Mouse (Mus musculus): ENCODE measurements around the gene Gnb1l. TPM values are rescaled to one million over a fixed set of nuclear protein-coding genes. Genes with fewer than 3 reads are reported as not detected.

Gnb1l gene
- total and polyA plus RNA-seq, 2 experiments from 2014 or later: 2.2 to 8.5 TPM

- H3K4me1 ChIP-seq (ENCODE audit: control insufficient read depth, insufficient read depth): peaks cover 9% of the 10 kb centered on the region; the same call in 1 of the 2 replicates
- no peak for DNase-seq (ENCODE audit: low spot score)
- peaks cover 9% of the 10 kb centered on the region for H3K36me3 ChIP-seq (replicated peaks; ENCODE audit: control insufficient read depth, insufficient read depth, low read length)
- no peak for TF ChIP-seq EP300 (IDR thresholded peaks at IDR 0.05; ENCODE audit: low read depth)
- TF ChIP-seq CTCF (IDR thresholded peaks at IDR 0.05; ENCODE audit: low read depth): no peak
- 80% methylated on average over 9 of the region's 9 CpGs for WGBS
- no peak overlapping the region for H3K4me2 ChIP-seq (ENCODE audit: low read depth, low read length)
- H3K27ac ChIP-seq (ENCODE audit: low read depth): no peak overlapping the region
- H3K9me3 ChIP-seq (replicated peaks; ENCODE audit: control insufficient read depth, low read length): no peaks in the 10 kb centered on the region
- no peaks in the 10 kb centered on the region for H3K27me3 ChIP-seq (ENCODE audit: control insufficient read depth, insufficient read depth, low read length)
- ATAC-seq (ENCODE audit: insufficient read depth, low read depth): no peak
- no peak overlapping the region for H3K9ac ChIP-seq (replicated peaks; ENCODE audit: low read depth, low read length)
- H3K4me3 ChIP-seq (ENCODE audit: low read depth, low read length): no peak overlapping the region
These were observed 36.5 kb upstream of the Gnb1l start for GRCm38 (mm10) chr16:18462031-18462430.

GRCm38 (mm10) chr16:18462598-18462997 lies 35.9 kb upstream of the Gnb1l start:
- no peak for TF ChIP-seq EP300 (IDR thresholded peaks at IDR 0.05; ENCODE audit: low read depth)
- no peak for TF ChIP-seq CTCF (IDR thresholded peaks at IDR 0.05; ENCODE audit: low read depth)
- 63% methylated on average over 8 of the region's 8 CpGs for WGBS
- H3K9ac ChIP-seq (replicated peaks; ENCODE audit: low read depth, low read length): no peak overlapping the region
- H3K27me3 ChIP-seq (ENCODE audit: control insufficient read depth, insufficient read depth, low read length): no peaks in the 10 kb centered on the region
- H3K4me2 ChIP-seq (ENCODE audit: low read depth, low read length): no peak overlapping the region
- no peaks in the 10 kb centered on the region for H3K9me3 ChIP-seq (replicated peaks; ENCODE audit: control insufficient read depth, low read length)
- no peak overlapping the region for H3K4me3 ChIP-seq (ENCODE audit: low read depth, low read length)
- no peak for DNase-seq (ENCODE audit: low spot score)
- ATAC-seq (ENCODE audit: insufficient read depth, low read depth): no peak
- no peak overlapping the region for H3K27ac ChIP-seq (ENCODE audit: low read depth)
- H3K36me3 ChIP-seq (replicated peaks; ENCODE audit: control insufficient read depth, insufficient read depth, low read length): peaks cover 7% of the 10 kb centered on the region; the same call in 1 of the 2 replicates
- peaks cover 9% of the 10 kb centered on the region; the same call in 1 of the 2 replicates for H3K4me1 ChIP-seq (ENCODE audit: control insufficient read depth, insufficient read depth)

DNA sequence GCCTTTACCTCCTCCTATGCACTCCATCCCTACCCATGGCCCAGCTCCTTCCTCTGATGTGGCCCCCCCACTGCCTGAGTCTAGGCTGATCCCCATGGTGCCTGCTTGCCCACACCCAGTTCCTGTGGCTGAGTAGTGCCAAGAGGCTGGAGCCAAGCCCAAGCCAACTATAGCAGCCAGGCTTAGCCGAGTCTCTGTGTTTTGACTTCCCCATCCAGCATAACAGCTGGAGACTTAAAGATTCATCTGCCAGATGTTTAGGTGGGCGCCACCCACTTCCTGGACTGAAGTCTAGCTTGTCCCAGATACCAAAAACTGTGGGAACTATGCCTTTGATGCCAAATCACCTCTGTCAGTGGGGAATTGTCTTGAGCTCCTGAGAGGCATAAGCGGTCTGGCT lies 34.2 kb upstream of the Gnb1l start:
- no peaks in the 10 kb centered on the region for H3K27me3 ChIP-seq (ENCODE audit: control insufficient read depth, insufficient read depth, low read length)
- H3K9ac ChIP-seq (replicated peaks; ENCODE audit: low read depth, low read length): no peak overlapping the region
- no peak overlapping the region for H3K27ac ChIP-seq (ENCODE audit: low read depth)
- no peaks in the 10 kb centered on the region for H3K9me3 ChIP-seq (replicated peaks; ENCODE audit: control insufficient read depth, low read length)
- H3K4me2 ChIP-seq (ENCODE audit: low read depth, low read length): no peak overlapping the region
- H3K4me3 ChIP-seq (ENCODE audit: low read depth, low read length): no peak overlapping the region
- TF ChIP-seq EP300 (IDR thresholded peaks at IDR 0.05; ENCODE audit: low read depth) (0 out of 2 replicates have a peak, but pooled peaks have one; percentile 53), CTCF (IDR thresholded peaks at IDR 0.05; ENCODE audit: low read depth) (no peak)
- DNase-seq (ENCODE audit: low spot score) (no peak), ATAC-seq (ENCODE audit: insufficient read depth, low read depth) (peak; percentile 37; the same call in 1 of the 2 replicates)
- WGBS: 55% methylated on average over 3 of the region's 3 CpGs
- H3K4me1 ChIP-seq (ENCODE audit: control insufficient read depth, insufficient read depth): peaks cover 4% of the 10 kb centered on the region; the same call in 1 of the 2 replicates
- peaks cover 8% of the 10 kb centered on the region; the same call in 1 of the 2 replicates for H3K36me3 ChIP-seq (replicated peaks; ENCODE audit: control insufficient read depth, insufficient read depth, low read length)

DNA sequence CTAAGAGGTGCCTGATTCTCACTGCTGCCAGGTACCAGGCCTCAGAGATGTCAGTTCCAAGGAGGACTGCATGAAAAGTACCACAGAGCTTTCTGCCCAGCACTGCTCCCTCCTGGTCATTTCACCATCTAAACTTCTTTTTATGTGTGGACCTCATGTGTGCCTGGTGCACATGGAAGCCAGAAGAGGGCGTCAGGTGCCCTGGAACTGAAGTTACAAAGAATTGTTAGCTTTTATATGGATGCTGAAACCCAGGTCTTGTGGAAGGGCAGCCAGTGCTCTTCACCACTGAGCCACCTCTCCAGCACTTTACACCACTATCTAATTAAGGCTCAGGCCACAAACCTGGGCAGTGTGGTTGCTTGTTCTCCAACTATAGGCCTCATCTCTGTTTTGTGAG lies 27.7 kb upstream of the Gnb1l start:
- Histone ChIP-seq H3K4me2 (ENCODE audit: low read depth, low read length) (no peak overlapping the region), H3K9me3 (replicated peaks; ENCODE audit: control insufficient read depth, low read length) (no peaks in the 10 kb centered on the region), H3K36me3 (replicated peaks; ENCODE audit: control insufficient read depth, insufficient read depth, low read length) (peaks cover 15% of the 10 kb centered on the region), H3K27ac (ENCODE audit: low read depth) (no peak overlapping the region), H3K9ac (replicated peaks; ENCODE audit: low read depth, low read length) (no peak overlapping the region), H3K4me1 (ENCODE audit: control insufficient read depth, insufficient read depth) (no peaks in the 10 kb centered on the region), H3K27me3 (ENCODE audit: control insufficient read depth, insufficient read depth, low read length) (no peaks in the 10 kb centered on the region), H3K4me3 (ENCODE audit: low read depth, low read length) (no peak overlapping the region)
- ATAC-seq (ENCODE audit: insufficient read depth, low read depth): no peak
- peak; percentile 22; the same call in 1 of the 2 replicates for TF ChIP-seq CTCF (IDR thresholded peaks at IDR 0.05; ENCODE audit: low read depth)
- no peak for TF ChIP-seq EP300 (IDR thresholded peaks at IDR 0.05; ENCODE audit: low read depth)
- DNase-seq (ENCODE audit: low spot score): no peak
- 58% methylated on average over 1 of the region's 1 CpGs for WGBS

DNA sequence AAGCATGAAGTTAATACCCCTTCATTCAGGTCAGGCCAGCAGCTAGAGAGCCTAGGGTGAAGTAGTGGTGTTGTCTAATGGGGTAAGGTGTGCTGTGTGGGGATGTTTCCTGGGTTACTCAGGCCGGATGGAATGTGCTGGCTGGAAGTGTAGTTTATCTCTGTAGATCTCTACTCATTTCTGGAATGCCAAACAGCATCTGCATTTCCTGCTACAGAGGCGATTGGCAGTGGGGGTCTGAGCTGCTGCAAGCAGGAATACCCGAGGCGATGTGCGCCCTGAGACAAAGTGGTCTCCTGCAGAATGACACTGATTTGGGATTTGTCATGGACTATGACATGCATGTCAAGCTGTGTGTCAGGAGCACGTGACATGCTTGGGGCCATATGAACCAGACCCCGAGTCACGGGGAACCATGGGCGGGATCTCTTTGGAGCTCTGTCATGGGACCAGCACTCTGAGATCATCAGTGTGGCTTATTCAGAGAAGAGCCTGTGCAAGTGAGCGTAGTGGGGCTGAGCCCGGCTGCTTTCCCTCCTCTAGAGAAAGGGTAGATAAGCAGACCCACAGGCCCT lies 27.0 kb upstream of the Gnb1l start:
- H3K4me3 ChIP-seq (ENCODE audit: low read depth, low read length): no peak overlapping the region
- no peak overlapping the region for H3K27ac ChIP-seq (ENCODE audit: low read depth)
- WGBS: 56% methylated on average over 11 of the region's 11 CpGs
- no peak overlapping the region for H3K4me2 ChIP-seq (ENCODE audit: low read depth, low read length)
- no peak for TF ChIP-seq CTCF (IDR thresholded peaks at IDR 0.05; ENCODE audit: low read depth)
- no peak for TF ChIP-seq EP300 (IDR thresholded peaks at IDR 0.05; ENCODE audit: low read depth)
- H3K27me3 ChIP-seq (ENCODE audit: control insufficient read depth, insufficient read depth, low read length): no peaks in the 10 kb centered on the region
- no peak for ATAC-seq (ENCODE audit: insufficient read depth, low read depth)
- H3K9ac ChIP-seq (replicated peaks; ENCODE audit: low read depth, low read length): no peak overlapping the region
- peaks cover 21% of the 10 kb centered on the region for H3K36me3 ChIP-seq (replicated peaks; ENCODE audit: control insufficient read depth, insufficient read depth, low read length)
- H3K9me3 ChIP-seq (replicated peaks; ENCODE audit: control insufficient read depth, low read length): no peaks in the 10 kb centered on the region
- H3K4me1 ChIP-seq (ENCODE audit: control insufficient read depth, insufficient read depth): no peaks in the 10 kb centered on the region
- no peak for DNase-seq (ENCODE audit: low spot score)

GRCm38 (mm10) chr16:18471976-18472375 lies 26.5 kb upstream of the Gnb1l start:
- ATAC-seq (ENCODE audit: insufficient read depth, low read depth) (no peak), DNase-seq (ENCODE audit: low spot score) (no peak)
- H3K4me2 ChIP-seq (ENCODE audit: low read depth, low read length): no peak overlapping the region
- no peaks in the 10 kb centered on the region for H3K27me3 ChIP-seq (ENCODE audit: control insufficient read depth, insufficient read depth, low read length)
- no peak overlapping the region for H3K4me3 ChIP-seq (ENCODE audit: low read depth, low read length)
- TF ChIP-seq EP300 (IDR thresholded peaks at IDR 0.05; ENCODE audit: low read depth) (no peak), CTCF (IDR thresholded peaks at IDR 0.05; ENCODE audit: low read depth) (no peak)
- no peaks in the 10 kb centered on the region for H3K4me1 ChIP-seq (ENCODE audit: control insufficient read depth, insufficient read depth)
- H3K36me3 ChIP-seq (replicated peaks; ENCODE audit: control insufficient read depth, insufficient read depth, low read length): peaks cover 22% of the 10 kb centered on the region
- no peaks in the 10 kb centered on the region for H3K9me3 ChIP-seq (replicated peaks; ENCODE audit: control insufficient read depth, low read length)
- no peak overlapping the region for H3K9ac ChIP-seq (replicated peaks; ENCODE audit: low read depth, low read length)
- 71% methylated on average over 6 of the region's 6 CpGs for WGBS
- H3K27ac ChIP-seq (ENCODE audit: low read depth): no peak overlapping the region

Data from heart, postnatal 0 days (tissue).